Mouse (Mus musculus) small intestine, adult 2 months (tissue): ENCODE results near the gene Ldhc. TPM values are rescaled to one million over a fixed set of nuclear protein-coding genes. Genes with fewer than 3 reads are reported as not detected.
"Not testable (repeated sequence)": the region's sequence is repeated elsewhere in the genome, so short reads cannot be mapped to it uniquely, and the experiment has no call there.

ENCODE experiments used
- H3K27ac ChIP-seq: fragments of 200-500 bp; 2 replicates; pipeline ENCODE4 v1.5.1; 2012; ENCODE audit warnings: low read depth, low read length, control low read depth, inconsistent platforms; ENCODE audit not compliant: insufficient read depth
- H3K27me3 ChIP-seq: fragments of 200-500 bp; 2 replicates; pipeline ENCODE4 v1.6.1; 2012; ENCODE audit warnings: mild to moderate bottlenecking, moderate library complexity, low read length, inconsistent platforms; ENCODE audit not compliant: control insufficient read depth, insufficient read depth
- H3K36me3 ChIP-seq: fragments of 200-500 bp; 2 replicates; pipeline ENCODE4 v1.6.1; 2012; ENCODE audit warnings: mild to moderate bottlenecking, low read length, control low read depth, inconsistent platforms; ENCODE audit not compliant: control insufficient read depth, insufficient read depth
- H3K4me1 ChIP-seq: fragments of 200-500 bp; 2 replicates; pipeline ENCODE4 v1.6.1; 2012; ENCODE audit warnings: low read length, inconsistent platforms, mixed read lengths; ENCODE audit not compliant: control insufficient read depth, insufficient read depth, insufficient read length
- H3K4me3 ChIP-seq: fragments of 200-500 bp; 2 replicates; pipeline ENCODE4 v1.5.1; 2012; ENCODE audit warnings: low read depth, mild to moderate bottlenecking, control low read depth, inconsistent platforms, low read length, moderate library complexity
- CTCF ChIP-seq: fragments of 200-500 bp; IDR thresholded peaks from 2 replicates; pipeline ENCODE4 v1.5.1; 2012; ENCODE audit warnings: low read depth, mild to moderate bottlenecking, control low read depth, inconsistent platforms, low read length, moderate library complexity, mixed read lengths; ENCODE audit not compliant: insufficient replicate concordance, insufficient read length; ENCODE audit errors: extremely low read depth
- POLR2A ChIP-seq: fragments of 200-500 bp; IDR thresholded peaks from 2 replicates; pipeline ENCODE4 v1.6.1; 2012; ENCODE audit warnings: low read depth, mild to moderate bottlenecking, control low read depth, inconsistent platforms, low read length, moderate library complexity
- WGBS: fragments of 180-500 bp; shearing (Covaris S2); methylation state at CpG from one replicate; pipeline ENCODE4 v1.1.7; 2018; 5-methylcytosine and 5-hydroxymethylcytosine counted together
- polyA plus RNA-seq: library from polyadenylated mRNA; depleted of rRNA; stranded (reverse); fragments of >200 nt; gene quantifications from 2 replicates; pipeline ENCODE4 v1.2.3, GENCODE M21; 2012

The Ldhc gene
- polyA plus RNA-seq, 1 experiment = not detected

DNA sequence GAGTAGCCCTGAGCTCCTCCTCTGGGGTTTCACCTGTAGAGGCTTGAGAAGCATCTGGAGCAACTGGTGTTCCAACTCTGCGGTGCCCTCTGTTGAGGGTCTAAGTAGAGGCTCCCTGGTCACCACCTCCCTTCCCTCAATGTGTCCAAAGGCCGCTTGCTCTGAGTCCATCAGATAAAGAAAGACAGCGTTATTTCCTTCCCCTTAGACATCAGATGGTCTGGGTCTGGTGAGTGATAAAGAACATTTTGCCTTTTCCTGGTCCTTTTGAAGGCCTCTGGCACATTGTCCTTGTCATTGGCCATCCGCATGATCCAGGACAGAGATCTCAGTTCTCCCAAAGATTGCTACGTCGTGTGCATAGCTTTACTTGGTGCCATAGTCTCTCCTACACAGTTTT, 16.3 kb downstream of the Ldhc start:
- H3K27ac ChIP-seq = no peak overlapping the region
- no peaks in the 10 kb centered on the region for H3K27me3 ChIP-seq
- H3K4me3 ChIP-seq = no peak overlapping the region
- TF ChIP-seq POLR2A = no peak
- TF ChIP-seq CTCF = no peak
- H3K4me1 ChIP-seq = peaks cover 7% of the 10 kb centered on the region; the same call in 1 of the 2 replicates
- 58% methylated on average over 6 of the region's 6 CpGs for WGBS
- no peaks in the 10 kb centered on the region for H3K36me3 ChIP-seq

DNA sequence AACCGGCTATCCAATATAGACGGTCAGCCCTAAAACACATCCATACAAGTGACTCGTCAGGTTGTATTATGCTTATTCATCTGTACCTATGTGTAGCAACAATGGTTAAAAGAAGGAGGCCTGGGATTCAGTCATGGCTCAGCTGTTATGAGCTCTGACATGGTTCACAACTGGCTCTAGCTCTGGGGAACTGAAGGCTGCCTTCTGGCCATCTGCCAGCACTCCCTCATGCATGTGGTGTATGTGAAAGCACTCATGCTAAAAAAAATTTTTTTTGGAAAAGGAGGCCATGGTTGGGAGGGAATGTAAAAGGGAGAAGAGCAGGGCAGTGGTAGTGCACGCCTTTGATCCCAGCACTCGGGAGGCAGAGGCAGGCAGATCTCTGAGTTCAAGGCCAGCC, 18.8 kb downstream of the Ldhc start:
- 91% methylated on average over 5 of the region's 5 CpGs for WGBS
- Histone ChIP-seq H3K4me1 (no peaks in the 10 kb centered on the region), H3K36me3 (peaks cover under 1% of the 10 kb centered on the region; the same call in 1 of the 2 replicates), H3K27me3 (no peaks in the 10 kb centered on the region), H3K27ac (no peak overlapping the region), H3K4me3 (no peak overlapping the region)
- TF ChIP-seq POLR2A (no peak), CTCF (no peak)

DNA sequence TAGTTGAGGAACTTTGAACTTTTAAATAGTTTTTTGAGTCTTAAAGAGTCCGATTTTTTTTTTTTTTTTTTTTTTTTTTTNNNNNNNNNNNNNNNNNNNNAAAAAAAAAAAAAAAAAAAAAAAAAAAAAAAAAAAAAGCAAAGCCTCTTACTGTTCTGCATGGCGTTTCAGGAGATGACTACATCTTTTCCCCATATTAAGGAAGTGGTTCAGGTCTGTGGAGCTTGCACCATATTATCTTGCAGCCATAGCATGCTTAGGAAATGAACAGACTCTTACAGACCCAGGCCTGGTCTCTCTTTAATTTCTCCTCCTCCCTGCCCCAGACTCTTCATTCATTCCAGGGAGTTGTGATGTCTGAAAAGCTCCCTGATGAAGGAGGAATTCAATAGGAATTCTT, 20.0 kb downstream of the Ldhc start:
- Histone ChIP-seq H3K27me3 (no peaks in the 10 kb centered on the region), H3K27ac (no peak overlapping the region), H3K4me1 (no peaks in the 10 kb centered on the region), H3K36me3 (peaks cover 6% of the 10 kb centered on the region), H3K4me3 (no peak overlapping the region)
- WGBS = 77% methylated on average over 2 of the region's 2 CpGs
- TF ChIP-seq POLR2A (no peak), CTCF (no peak)

DNA sequence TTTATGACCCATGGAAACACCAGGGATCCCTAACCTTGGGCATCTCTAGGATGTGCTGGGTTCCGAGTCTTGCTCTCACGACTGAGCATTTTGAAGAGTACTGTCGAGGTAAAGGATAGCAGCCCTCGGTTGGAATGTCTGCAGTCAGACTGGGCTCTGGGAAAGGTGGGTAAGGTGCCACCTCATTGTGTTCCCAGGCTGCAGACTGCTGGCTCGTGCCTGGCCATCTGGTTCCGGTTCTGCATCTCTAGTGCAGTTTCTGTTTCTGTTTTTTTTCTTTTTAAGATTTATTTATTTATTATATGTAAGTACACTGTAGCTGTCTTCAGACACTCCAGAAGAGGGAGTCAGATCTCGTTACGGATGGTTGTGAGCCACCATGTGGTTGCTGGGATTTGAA, 20.9 kb downstream of the Ldhc start:
- not testable (repeated sequence) for H3K27me3 ChIP-seq, H3K4me3 ChIP-seq, H3K27ac ChIP-seq, H3K4me1 ChIP-seq
- 56% methylated on average over 8 of the region's 8 CpGs for WGBS
- peaks cover 11% of the 10 kb centered on the region for H3K36me3 ChIP-seq

DNA sequence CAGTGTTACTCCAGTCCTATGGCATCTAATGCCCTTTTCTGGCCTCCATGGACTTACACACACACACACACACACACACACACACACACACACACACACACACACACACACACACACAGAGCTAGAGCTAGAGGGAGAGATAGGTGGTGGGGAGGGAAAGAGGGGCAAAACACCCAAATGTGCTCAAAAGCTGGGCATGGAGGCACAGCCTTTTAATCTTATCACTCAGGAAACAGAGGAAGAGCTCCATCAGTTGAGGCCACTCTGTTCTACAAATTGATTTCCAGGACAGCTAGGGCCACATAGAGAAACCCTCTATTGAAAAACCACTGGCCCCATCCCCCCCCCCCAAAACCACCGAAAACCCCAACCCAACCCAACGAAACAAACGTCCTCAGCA, 22.3 kb downstream of the Ldhc start:
- Histone ChIP-seq H3K27me3 (no peaks in the 10 kb centered on the region), H3K4me1 (no peaks in the 10 kb centered on the region), H3K27ac (no peak overlapping the region), H3K4me3 (no peak overlapping the region), H3K36me3 (peaks cover 20% of the 10 kb centered on the region)
- WGBS = 78% methylated on average over 3 of the region's 3 CpGs
- TF ChIP-seq POLR2A (no peak), CTCF (no peak)

DNA sequence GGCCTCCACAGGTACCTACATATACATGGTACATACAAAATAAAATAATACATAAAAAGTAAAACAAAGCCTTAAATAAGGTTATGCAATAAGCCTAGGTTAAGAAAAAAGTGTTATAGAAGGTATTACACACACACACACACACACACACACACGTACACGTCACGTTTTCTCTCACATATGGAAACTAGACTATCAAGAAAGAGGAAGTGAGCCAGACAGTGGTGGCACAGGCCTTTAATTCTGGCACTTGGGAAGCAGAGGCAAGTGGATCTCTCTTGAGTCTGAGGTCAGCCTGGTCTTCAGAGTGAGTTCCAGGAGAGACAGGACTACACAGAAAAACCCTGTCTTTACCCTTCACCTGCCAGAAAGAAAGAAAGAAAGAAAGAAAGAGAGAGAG, 34.5 kb downstream of the Ldhc start:
- no peaks in the 10 kb centered on the region for H3K4me1 ChIP-seq
- H3K27ac ChIP-seq = no peak overlapping the region
- peaks cover 57% of the 10 kb centered on the region for H3K36me3 ChIP-seq
- 83% methylated on average over 3 of the region's 3 CpGs for WGBS
- no peak overlapping the region for H3K4me3 ChIP-seq
- H3K27me3 ChIP-seq = no peaks in the 10 kb centered on the region
- no peak for TF ChIP-seq CTCF
- no peak for TF ChIP-seq POLR2A

DNA sequence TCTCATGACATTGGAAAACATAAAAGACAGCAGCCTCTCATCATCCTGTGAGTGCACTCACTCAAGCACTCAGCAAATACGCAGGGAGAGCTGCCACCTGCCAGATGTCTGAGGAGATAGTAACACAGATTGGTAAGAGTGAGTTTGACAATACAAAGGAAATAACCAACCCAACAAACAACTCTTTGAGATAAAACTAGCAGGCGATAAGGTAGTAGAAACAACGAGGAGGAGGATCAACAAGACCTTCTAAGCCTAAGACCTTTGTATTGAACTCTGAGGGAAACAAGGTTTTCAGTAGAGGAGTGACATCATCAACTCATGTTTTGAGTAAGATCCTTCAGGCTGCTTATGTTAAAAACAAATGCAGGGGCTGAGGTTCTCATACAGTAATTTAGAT, 38.3 kb downstream of the Ldhc start:
- Histone ChIP-seq H3K4me1 (no peaks in the 10 kb centered on the region), H3K27me3 (no peaks in the 10 kb centered on the region), H3K27ac (no peak overlapping the region), H3K4me3 (no peak overlapping the region), H3K36me3 (peaks cover 52% of the 10 kb centered on the region)
- 55% methylated on average over 3 of the region's 3 CpGs for WGBS
- TF ChIP-seq CTCF (no peak), POLR2A (no peak)

DNA sequence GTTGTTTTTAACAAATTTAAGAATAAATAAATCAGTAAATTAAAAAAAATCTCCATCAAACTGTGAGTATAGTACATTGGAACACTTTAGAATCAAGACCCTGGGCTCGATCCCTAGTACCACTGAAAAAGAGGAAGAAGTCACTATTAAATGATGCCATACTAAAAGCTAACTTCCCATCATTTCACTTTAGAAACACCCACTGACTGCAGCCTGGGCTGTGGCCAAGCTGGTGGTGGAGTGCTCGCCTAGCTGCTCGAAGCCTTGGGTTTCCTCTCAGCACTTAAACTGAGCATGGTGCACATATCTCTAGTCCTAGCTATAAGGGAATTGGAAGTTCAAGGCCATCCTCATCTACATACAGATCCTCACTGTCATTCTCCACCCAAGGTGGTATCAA, 50.2 kb downstream of the Ldhc start:
- 87% methylated on average over 3 of the region's 3 CpGs for WGBS
- H3K4me3 ChIP-seq = no peak overlapping the region
- H3K27ac ChIP-seq = no peak overlapping the region
- no peaks in the 10 kb centered on the region for H3K4me1 ChIP-seq
- TF ChIP-seq CTCF (no peak), POLR2A (no peak)
- H3K36me3 ChIP-seq = peaks cover 54% of the 10 kb centered on the region
- H3K27me3 ChIP-seq = no peaks in the 10 kb centered on the region
